Mouse (Mus musculus) bone marrow, adult 2 months (tissue): Measurements from ENCODE around the gene Abcd3.

Experiments
- CTCF ChIP-seq: fragments of 200-500 bp; IDR thresholded peaks from 2 replicates; pipeline ENCODE4 v1.5.1; 2011; ENCODE audit warnings: low read length, control low read depth; ENCODE audit not compliant: control insufficient read depth, insufficient read depth
- POLR2A ChIP-seq: fragments of 200-500 bp; IDR thresholded peaks from 2 replicates; pipeline ENCODE4 v1.6.1; 2011; ENCODE audit warnings: low read depth, mild to moderate bottlenecking, control low read depth, low read length, borderline replicate concordance; ENCODE audit not compliant: control insufficient read depth

DNA sequence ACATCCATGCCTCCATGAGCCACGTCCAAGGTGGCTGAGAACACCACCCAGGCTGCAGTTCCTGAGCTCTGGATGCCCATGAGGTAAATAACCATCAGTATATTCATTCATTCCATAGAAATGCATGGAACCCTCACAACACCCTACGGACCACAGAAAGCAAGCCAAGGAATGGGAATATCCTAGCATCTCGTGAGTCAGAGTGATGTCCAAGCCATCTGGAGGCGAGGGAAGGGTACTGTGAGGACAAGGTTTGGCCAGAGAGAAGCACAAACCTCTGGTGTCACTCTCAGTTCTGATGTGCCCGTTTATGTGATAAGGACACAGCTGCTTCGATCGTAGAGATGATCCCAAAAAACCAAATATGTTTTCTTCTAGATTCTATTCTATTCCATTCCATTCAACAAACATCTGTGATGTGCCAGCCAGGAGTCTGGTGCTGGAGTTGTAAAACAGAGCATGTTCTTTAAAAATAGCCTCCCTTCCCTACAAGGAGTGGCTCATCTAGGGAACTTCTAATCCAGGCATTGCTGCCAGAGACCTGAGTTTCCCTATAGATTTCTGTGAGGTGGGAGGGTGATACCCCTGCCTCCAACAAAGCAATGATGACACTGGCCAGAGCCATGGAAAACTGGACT, 104.1 kb downstream of the Abcd3 start:
- no peak for TF ChIP-seq CTCF
- TF ChIP-seq POLR2A, result no peak
